In the genomic region with DNA sequence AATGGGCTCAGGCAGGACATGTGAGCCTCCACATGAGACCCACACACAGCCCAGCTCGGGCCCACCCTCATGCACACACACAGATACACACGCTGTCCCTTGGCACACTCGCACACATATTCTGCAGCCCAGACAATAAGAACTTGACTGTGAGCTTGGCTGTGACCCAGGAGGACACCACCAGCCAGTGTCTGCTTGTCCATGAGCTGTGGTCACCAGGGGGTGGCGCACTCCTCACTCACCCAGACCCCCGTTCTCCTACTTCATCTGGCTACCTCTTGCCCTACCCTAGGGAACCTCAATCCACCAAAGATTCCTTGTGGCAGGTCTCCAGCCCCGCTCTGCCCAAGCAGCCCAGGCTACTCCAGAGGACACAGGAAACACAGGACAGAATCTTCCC, we compare ENCODE assay signal across 13 mouse cellular contexts.
DNase-seq lines count a peak whose midpoint lies in the region; ATAC-seq and TF ChIP-seq lines count a peak whose summit lies in the region.
"Had no signal": no experiment of that assay in that cellular context is flagged by ENCODE, and none has a peak within 500 bp of the region (broad histone marks: within the 10 kb centered on the region; RNA-seq: fewer than 3 reads in every experiment).

No protein-coding gene starts in this region.

- intact Hi-C loops in left cerebral cortex, postnatal 4 days (cut with DNase I), result no loop called here
- intact Hi-C loops in left cerebral cortex, adult 2 months (cut with DNase I), result no loop called here

- peak; percentile 52 for DNase-seq in embryo, embryonic 10 days (ENCODE audit: low spot score)
- no peak for DNase-seq in embryo, embryonic 10.5 days (ENCODE audit: low spot score)
- peak; percentile 85 for DNase-seq in left cerebral cortex, postnatal 4 days
- DNase-seq in left cerebral cortex, adult 2 months (ENCODE audit: extremely low spot score in 1 of 2, low spot score in 2 of 2), result no peak
- DNase-seq in brain, embryonic 14.5 days (ENCODE audit: low read depth), result peak; percentile 68
- DNase-seq in limb, embryonic 11.5 days (ENCODE audit: low spot score), result no peak
- DNase-seq in thymus, postnatal 25 days, result no peak
- DNase-seq in gastrocnemius, postnatal 4 days (ENCODE audit: low spot score in 2 of 2), result no peak
- DNase-seq: adrenal gland, postnatal 14 days; kidney, adult 8-10 months; thymus, postnatal 14 days had no signal

- TF ChIP-seq CTCF in left cerebral cortex, adult 2 months (IDR thresholded peaks at IDR 0.05), result no peak; the same call in 1 of the 2 replicates
- TF ChIP-seq CTCF in brain, embryonic 14.5 days (IDR thresholded peaks at IDR 0.05; ENCODE audit: borderline replicate concordance, extremely low read depth, insufficient read depth, insufficient read length), result peak; percentile 51

- no peaks in the 10 kb centered on the region for H3K9me3 ChIP-seq in limb, embryonic 11.5 days (ENCODE audit: control insufficient read depth, low read length)

- no peak overlapping the region for H3K27ac ChIP-seq in left cerebral cortex, adult 2 months
- H3K27ac ChIP-seq in limb, embryonic 11.5 days (replicated peaks; ENCODE audit: low read depth, low read length), result no peak overlapping the region

- peak overlapping the region; percentile 12; the same call in 1 of the 2 replicates for H3K9ac ChIP-seq in limb, embryonic 11.5 days (ENCODE audit: low read length)

- H3K36me3 ChIP-seq in limb, embryonic 11.5 days (ENCODE audit: control insufficient read depth, insufficient read depth, low read length), result no peaks in the 10 kb centered on the region

- H3K4me2 ChIP-seq in limb, embryonic 11.5 days (ENCODE audit: low read depth, severe bottlenecking), result no peak overlapping the region
- H3K4me2 ChIP-seq: liver, embryonic 11.5 days had no signal

- 72% methylated on average over 6 of the region's 6 CpGs for WGBS in limb, embryonic 11.5 days

- no peak overlapping the region for H3K4me3 ChIP-seq in left cerebral cortex, adult 2 months
- H3K4me3 ChIP-seq in limb, embryonic 11.5 days (ENCODE audit: low read depth, low read length), result no peak overlapping the region

- peaks cover 4% of the 10 kb centered on the region for H3K4me1 ChIP-seq in limb, embryonic 11.5 days (ENCODE audit: control insufficient read depth, insufficient read depth, low read length)

- H3K27me3 ChIP-seq in limb, embryonic 11.5 days (ENCODE audit: control insufficient read depth, insufficient read depth, low read length), result no peaks in the 10 kb centered on the region

- no peak for ATAC-seq in limb, embryonic 11.5 days (ENCODE audit: insufficient number of reproducible peaks, low FRiP score, low TSS enrichment, low read depth)
- ATAC-seq: Patski had no signal

- no peak for TF ChIP-seq POLR2A in brain, embryonic 14.5 days (IDR thresholded peaks at IDR 0.05; ENCODE audit: borderline replicate concordance, extremely low read depth, insufficient read depth, insufficient read length, poor library complexity, severe bottlenecking)

Comparison
In these comparisons a context has a peak if more than half of its experiments do, and no peak if none do; other contexts are left out.
1. DNase-seq: peak in embryo, embryonic 10 days (single experiment), left cerebral cortex, postnatal 4 days (single experiment) and brain, embryonic 14.5 days (single experiment); none in embryo, embryonic 10.5 days (single experiment), left cerebral cortex, adult 2 months (0 of 2), limb, embryonic 11.5 days (single experiment), thymus, postnatal 25 days (single experiment) and gastrocnemius, postnatal 4 days (0 of 2).